Mouse (Mus musculus) MEL (cell line): ENCODE data around the gene Csmd2.

Source experiments
- CHD1 ChIP-seq: IDR thresholded peaks from 2 replicates; pipeline ENCODE4 v1.6.1; 2012; ENCODE audit warnings: low read depth, mild to moderate bottlenecking, inconsistent platforms, low read length, improper control_type of control experiment
- CTCF ChIP-seq, 3 experiments: IDR thresholded peaks in 2 of 3; conservative IDR thresholded peaks in 1 of 3; 2 replicates each; pipeline ENCODE4 v1.5.1; 2011 to 2012; ENCODE audit warnings: low read length in 3 of 3, low read depth in 2 of 3, mild to moderate bottlenecking in 2 of 3, improper control_type of control experiment in 1 of 3, inconsistent platforms in 1 of 3, mixed read lengths in 1 of 3, moderate library complexity in 1 of 3; ENCODE audit not compliant: control insufficient read depth in 1 of 3, insufficient read depth in 1 of 3, poor library complexity in 1 of 3, severe bottlenecking in 1 of 3
- EP300 ChIP-seq, 2 experiments: IDR thresholded peaks; 2 replicates each; pipeline ENCODE4 v1.6.1; 2011; ENCODE audit warnings: improper control_type of control experiment in 2 of 2, low read length in 2 of 2, low read depth in 1 of 2, mild to moderate bottlenecking in 1 of 2
- GATA1 ChIP-seq: IDR thresholded peaks from 2 replicates; pipeline ENCODE4 v1.6.1; 2011; ENCODE audit warnings: low read depth, low read length, improper control_type of control experiment
- JUND ChIP-seq: IDR thresholded peaks from 2 replicates; pipeline ENCODE4 v1.6.1; 2011; ENCODE audit warnings: low read depth, mild to moderate bottlenecking, improper control_type of control experiment, low read length
- MAZ ChIP-seq: IDR thresholded peaks from 2 replicates; pipeline ENCODE4 v1.6.1; 2012; ENCODE audit warnings: low read depth, mild to moderate bottlenecking, inconsistent platforms, low read length, improper control_type of control experiment
- MXI1 ChIP-seq: IDR thresholded peaks from 2 replicates; pipeline ENCODE4 v1.6.1; 2011; ENCODE audit warnings: mild to moderate bottlenecking, low read depth, low read length, improper control_type of control experiment
- NELFE ChIP-seq: IDR thresholded peaks from 2 replicates; pipeline ENCODE4 v1.6.1; 2011; ENCODE audit warnings: low read depth, low read length, improper control_type of control experiment
- POLR2A ChIP-seq, 2 experiments: IDR thresholded peaks; 2 replicates each; pipeline ENCODE4 v1.6.1; 2011 to 2012; ENCODE audit warnings: low read length in 2 of 2, mild to moderate bottlenecking in 2 of 2, control low read depth in 1 of 2, improper control_type of control experiment in 1 of 2, low read depth in 1 of 2, moderate library complexity in 1 of 2; ENCODE audit not compliant: control insufficient read depth in 1 of 2, insufficient read depth in 1 of 2, poor library complexity in 1 of 2
- TCF12 ChIP-seq: IDR thresholded peaks from 2 replicates; pipeline ENCODE4 v1.6.1; 2014; ENCODE audit warnings: low read depth, mild to moderate bottlenecking, inconsistent platforms, low read length, improper control_type of control experiment, moderate library complexity
- ZNF384 ChIP-seq: IDR thresholded peaks from 2 replicates; pipeline ENCODE4 v1.6.1; 2012; ENCODE audit warnings: low read depth, mild to moderate bottlenecking, inconsistent platforms, low read length, improper control_type of control experiment

- TF ChIP-seq TCF12 (no peak), MXI1 (no peak), CTCF (IDR thresholded peaks at IDR 0.05 in 2 of 3, conservative IDR thresholded peaks at IDR 0.05 in 1 of 3; ENCODE audit: control insufficient read depth in 1 of 3, insufficient read depth in 1 of 3, low read depth in 2 of 3, low read length in 3 of 3, poor library complexity in 1 of 3, severe bottlenecking in 1 of 3) (no peak), POLR2A (IDR thresholded peaks at IDR 0.05; ENCODE audit: control insufficient read depth in 1 of 2, insufficient read depth in 1 of 2, low read depth in 1 of 2, low read length in 2 of 2, poor library complexity in 1 of 2) (no peak), GATA1 (no peak), NELFE (no peak), EP300 (IDR thresholded peaks at IDR 0.05; ENCODE audit: low read depth in 1 of 2, low read length in 2 of 2) (no peak), JUND (no peak), CHD1 (no peak), MAZ (no peak), ZNF384 (no peak)
Observed at GRCm38 (mm10) chr4:128273146-128273545, 285.5 kb downstream of the Csmd2 start.
